Mouse (Mus musculus) MEL (cell line): ENCODE results near the gene Vmp1.

Source experiments
- CTCF ChIP-seq, 3 experiments: IDR thresholded peaks in 2 of 3; conservative IDR thresholded peaks in 1 of 3; 2 replicates each; pipeline ENCODE4 v1.5.1; 2011 to 2012; ENCODE audit warnings: low read length in 3 of 3, low read depth in 2 of 3, mild to moderate bottlenecking in 2 of 3, improper control_type of control experiment in 1 of 3, inconsistent platforms in 1 of 3, mixed read lengths in 1 of 3, moderate library complexity in 1 of 3; ENCODE audit not compliant: control insufficient read depth in 1 of 3, insufficient read depth in 1 of 3, poor library complexity in 1 of 3, severe bottlenecking in 1 of 3
- E2F4 ChIP-seq: IDR thresholded peaks from 2 replicates; pipeline ENCODE4 v1.6.1; 2011; ENCODE audit warnings: low read depth, low read length, improper control_type of control experiment, borderline replicate concordance
- EP300 ChIP-seq, 2 experiments: IDR thresholded peaks; 2 replicates each; pipeline ENCODE4 v1.6.1; 2011; ENCODE audit warnings: improper control_type of control experiment in 2 of 2, low read length in 2 of 2, low read depth in 1 of 2, mild to moderate bottlenecking in 1 of 2
- ETS1 ChIP-seq: IDR thresholded peaks from 2 replicates; pipeline ENCODE4 v1.6.1; 2012; ENCODE audit warnings: low read depth, mild to moderate bottlenecking, inconsistent platforms, low read length, improper control_type of control experiment, moderate library complexity
- GABPA ChIP-seq: IDR thresholded peaks from 2 replicates; pipeline ENCODE4 v1.6.1; 2012; ENCODE audit warnings: low read depth, mild to moderate bottlenecking, inconsistent platforms, low read length, improper control_type of control experiment, moderate library complexity
- KAT2A ChIP-seq: conservative IDR thresholded peaks from 2 replicates; pipeline ENCODE4 v1.6.1; 2012; ENCODE audit warnings: low read depth, low read length, improper control_type of control experiment, inconsistent platforms
- MAFK ChIP-seq: IDR thresholded peaks from 2 replicates; pipeline ENCODE4 v1.6.1; 2011; ENCODE audit warnings: low read depth, mild to moderate bottlenecking, low read length, improper control_type of control experiment, borderline replicate concordance
- NRF1 ChIP-seq: IDR thresholded peaks from 2 replicates; pipeline ENCODE4 v1.6.1; 2014; ENCODE audit warnings: low read depth, mild to moderate bottlenecking, inconsistent platforms, low read length, improper control_type of control experiment, moderate library complexity; ENCODE audit not compliant: poor library complexity, insufficient read depth, severe bottlenecking
- POLR2A ChIP-seq, 2 experiments: IDR thresholded peaks; 2 replicates each; pipeline ENCODE4 v1.6.1; 2011 to 2012; ENCODE audit warnings: low read length in 2 of 2, mild to moderate bottlenecking in 2 of 2, control low read depth in 1 of 2, improper control_type of control experiment in 1 of 2, low read depth in 1 of 2, moderate library complexity in 1 of 2; ENCODE audit not compliant: control insufficient read depth in 1 of 2, insufficient read depth in 1 of 2, poor library complexity in 1 of 2
- POLR2AphosphoS2 ChIP-seq: IDR thresholded peaks from 2 replicates; pipeline ENCODE4 v1.6.1; 2011; ENCODE audit warnings: low read length, improper control_type of control experiment
- SMC3 ChIP-seq: IDR thresholded peaks from 2 replicates; pipeline ENCODE4 v1.6.1; 2011; ENCODE audit warnings: low read depth, low read length, improper control_type of control experiment
- TCF12 ChIP-seq: IDR thresholded peaks from 2 replicates; pipeline ENCODE4 v1.6.1; 2014; ENCODE audit warnings: low read depth, mild to moderate bottlenecking, inconsistent platforms, low read length, improper control_type of control experiment, moderate library complexity
- USF2 ChIP-seq, 2 experiments: IDR thresholded peaks; 2 replicates each; pipeline ENCODE4 v1.6.1; 2011 to 2012; ENCODE audit warnings: improper control_type of control experiment in 2 of 2, low read length in 2 of 2, borderline replicate concordance in 1 of 2, inconsistent platforms in 1 of 2, low read depth in 1 of 2, mild to moderate bottlenecking in 1 of 2; ENCODE audit not compliant: insufficient read depth in 1 of 2
- ZKSCAN1 ChIP-seq: IDR thresholded peaks from 2 replicates; pipeline ENCODE4 v1.6.1; 2012; ENCODE audit warnings: low read depth, mild to moderate bottlenecking, inconsistent platforms, low read length, improper control_type of control experiment, moderate library complexity

DNA sequence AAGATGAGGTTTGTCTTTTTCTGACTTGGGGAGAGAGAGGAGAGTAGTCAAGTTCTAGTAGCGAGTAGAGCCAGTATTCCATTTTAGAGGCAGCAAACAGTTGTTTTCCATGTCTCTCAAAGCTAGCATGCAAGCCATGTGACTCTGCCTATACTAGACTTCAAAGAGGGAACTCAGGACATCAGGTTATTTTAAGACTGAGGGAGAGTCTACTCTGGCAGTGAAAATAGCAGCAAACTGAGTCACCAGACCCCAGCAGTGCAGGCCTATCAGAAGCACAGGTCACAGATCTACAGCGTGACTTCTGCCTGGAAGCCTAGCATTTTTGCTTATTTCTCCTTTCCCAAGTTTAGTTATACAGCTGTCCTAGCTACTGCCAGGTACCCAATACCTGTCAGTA, 47.8 kb upstream of the Vmp1 start:
- TF ChIP-seq ZKSCAN1 (no peak), MAFK (no peak), CTCF (IDR thresholded peaks at IDR 0.05 in 2 of 3, conservative IDR thresholded peaks at IDR 0.05 in 1 of 3; ENCODE audit: control insufficient read depth in 1 of 3, insufficient read depth in 1 of 3, low read depth in 2 of 3, low read length in 3 of 3, poor library complexity in 1 of 3, severe bottlenecking in 1 of 3) (no peak), TCF12 (no peak), USF2 (IDR thresholded peaks at IDR 0.05; ENCODE audit: borderline replicate concordance in 1 of 2, insufficient read depth in 1 of 2, low read depth in 1 of 2, low read length in 2 of 2) (no peak), SMC3 (no peak), GABPA (no peak), POLR2A (IDR thresholded peaks at IDR 0.05; ENCODE audit: control insufficient read depth in 1 of 2, insufficient read depth in 1 of 2, low read depth in 1 of 2, low read length in 2 of 2, poor library complexity in 1 of 2) (peak in 1 of 2 experiments; percentile 21; a peak in 1 of 4 replicates), KAT2A (no peak), E2F4 (no peak), EP300 (IDR thresholded peaks at IDR 0.05; ENCODE audit: low read depth in 1 of 2, low read length in 2 of 2) (no peak), ETS1 (no peak), NRF1 (no peak), POLR2AphosphoS2 (no peak)
